Mouse (Mus musculus): ENCODE data around the gene Mrgprx1.

Mrgprx1 gene

GRCm38 (mm10) chr7:48027497-48027896 is at the start of gene Mrgprx1:
TSS of gene Mrgprx1 (minus strand) at chr7:48027597.
- DNase-seq (ENCODE audit: low spot score) = no peak

- DNase-seq (ENCODE audit: low spot score) = no peak
Observed at GRCm38 (mm10) chr7:48075521-48075920, 48.1 kb upstream of the Mrgprx1 start.

GRCm38 (mm10) chr7:48046475-48047185 is 19.2 kb upstream of the Mrgprx1 start:
- no peak for DNase-seq (ENCODE audit: low spot score)

GRCm38 (mm10) chr7:48044046-48044445 is 16.6 kb upstream of the Mrgprx1 start:
- no peak for DNase-seq (ENCODE audit: low spot score)

- DNase-seq (ENCODE audit: low spot score) = no peak
Observed at GRCm38 (mm10) chr7:48017874-48018273, 9.5 kb downstream of the Mrgprx1 start.

- DNase-seq (ENCODE audit: low spot score) = no peak
Observed at GRCm38 (mm10) chr7:47995689-47996088, 31.7 kb downstream of the Mrgprx1 start.

- DNase-seq (ENCODE audit: low spot score) = no peak
Observed at GRCm38 (mm10) chr7:47986752-47987151, 40.6 kb downstream of the Mrgprx1 start.

GRCm38 (mm10) chr7:47981995-47982394 is 45.4 kb downstream of the Mrgprx1 start, which contains the start of gene Mrgpra4:
TSS of gene Mrgpra4 (minus strand) at chr7:47982095.
- DNase-seq (ENCODE audit: low spot score) = no peak

Data from c-Kit-positive CD71-positive TER-119-positive erythroid progenitor cells, embryonic 14.5 days (primary cell).